Mouse (Mus musculus): ENCODE results near the gene Megf11. TPM values are rescaled to one million over a fixed set of nuclear protein-coding genes. Genes with fewer than 3 reads are reported as not detected.
"Not testable (repeated sequence)": the region's sequence is repeated elsewhere in the genome, so short reads cannot be mapped to it uniquely, and the experiment has no call there.

The Megf11 gene
- total RNA-seq, 2 experiments from 2014 or later, result 0.27 to 0.31 TPM

DNA sequence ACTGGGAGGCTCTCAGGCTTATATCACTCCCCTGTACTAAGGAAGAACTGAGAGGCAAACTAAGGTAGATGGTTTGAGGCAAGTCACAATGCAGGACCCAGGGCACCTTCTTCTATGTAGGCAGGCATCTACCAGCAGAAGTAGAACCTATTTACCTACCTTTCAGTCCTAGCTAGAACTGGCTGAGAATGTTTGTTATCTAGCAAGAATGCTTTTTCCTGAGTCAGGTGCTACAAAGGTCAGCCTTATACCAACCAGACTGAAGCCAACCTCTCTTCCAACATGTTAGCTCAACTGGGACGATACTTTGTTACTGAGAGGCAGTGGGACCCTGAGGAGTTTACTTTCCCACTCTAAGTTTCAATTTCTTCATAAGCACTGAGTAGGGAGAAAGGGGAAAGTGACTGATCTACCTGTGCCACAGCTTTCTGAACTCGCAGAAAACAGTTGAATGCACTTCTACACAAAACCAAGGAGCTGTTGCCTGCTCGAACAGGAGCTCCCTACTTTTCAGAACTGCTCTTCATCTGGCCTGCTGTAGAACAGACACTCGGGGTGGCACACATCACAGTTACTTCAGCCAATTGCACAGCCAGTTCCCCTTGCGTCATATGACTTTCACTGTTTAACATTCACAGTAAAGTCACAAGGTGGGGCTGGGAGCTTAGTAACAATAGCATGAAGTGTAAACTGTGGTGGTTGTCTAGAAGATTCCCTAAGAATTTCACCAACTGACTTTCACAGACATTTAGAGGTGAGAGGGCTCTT lies 318.8 kb downstream of the Megf11 start:
- no peak for DNase-seq
- intact Hi-C loops (cut with DNase I; ENCODE audit: low total_unique reads), result no loop called here

- intact Hi-C loops (cut with DNase I; ENCODE audit: low total_unique reads), result not testable (repeated sequence)
Measured at GRCm38 (mm10) chr9:64710291-64710690, 324.9 kb downstream of the Megf11 start.

DNA sequence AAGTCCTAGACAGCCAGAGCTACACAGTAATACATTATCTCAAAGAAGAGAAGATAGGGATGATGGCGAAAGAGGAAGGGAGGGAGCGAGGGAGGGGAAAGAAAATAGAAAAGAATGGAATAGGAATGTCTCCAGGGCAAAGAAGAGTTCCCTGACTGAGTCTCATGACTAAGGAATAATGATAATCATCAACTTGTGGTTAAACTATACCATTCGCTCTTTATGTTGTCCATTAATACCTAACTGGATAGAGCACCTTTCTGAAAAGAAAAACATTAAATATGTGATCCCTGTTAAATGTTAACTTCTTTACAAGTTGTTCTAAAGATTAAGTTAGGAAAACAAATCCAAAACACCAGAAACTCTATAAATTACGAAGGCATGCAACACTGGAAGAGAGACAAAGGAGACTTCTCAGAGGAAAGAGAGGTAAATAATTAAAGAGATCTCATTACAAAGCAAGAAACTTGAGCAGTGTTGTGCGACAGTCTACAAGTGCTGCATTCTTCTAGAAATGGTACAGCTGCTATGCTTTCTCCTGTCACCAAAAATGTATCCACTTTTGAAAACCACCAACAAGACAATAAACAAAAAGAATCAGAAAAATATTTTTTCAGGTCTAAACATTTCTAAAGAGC lies 334.2 kb downstream of the Megf11 start:
- intact Hi-C loops (cut with DNase I; ENCODE audit: low total_unique reads), result no loop called here
- no peak for DNase-seq

More at GRCm38 (mm10) chr9:64710291-64710690, 324.9 kb downstream of the Megf11 start:
- DNase-seq, result not testable (repeated sequence)

DNA sequence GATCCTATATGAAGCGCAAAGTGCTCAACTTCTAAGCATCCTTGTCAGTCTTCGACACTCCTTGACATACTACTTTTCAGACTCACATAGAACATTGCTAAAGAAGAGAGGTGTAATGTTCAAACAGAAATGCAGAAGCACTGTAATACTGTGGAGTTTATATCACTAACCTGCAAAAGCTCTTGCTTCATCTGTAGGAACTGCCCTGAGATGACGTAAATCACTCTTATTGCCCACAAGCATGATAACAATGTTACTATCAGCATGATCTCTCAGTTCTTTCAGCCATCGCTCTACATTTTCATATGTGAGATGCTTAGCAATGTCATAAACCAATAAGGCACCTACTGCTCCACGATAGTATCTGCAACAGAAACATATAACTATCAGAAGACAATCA lies 341.0 kb downstream of the Megf11 start:
- intact Hi-C loops (cut with DNase I; ENCODE audit: low total_unique reads), result no loop called here
- no peak for DNase-seq

DNA sequence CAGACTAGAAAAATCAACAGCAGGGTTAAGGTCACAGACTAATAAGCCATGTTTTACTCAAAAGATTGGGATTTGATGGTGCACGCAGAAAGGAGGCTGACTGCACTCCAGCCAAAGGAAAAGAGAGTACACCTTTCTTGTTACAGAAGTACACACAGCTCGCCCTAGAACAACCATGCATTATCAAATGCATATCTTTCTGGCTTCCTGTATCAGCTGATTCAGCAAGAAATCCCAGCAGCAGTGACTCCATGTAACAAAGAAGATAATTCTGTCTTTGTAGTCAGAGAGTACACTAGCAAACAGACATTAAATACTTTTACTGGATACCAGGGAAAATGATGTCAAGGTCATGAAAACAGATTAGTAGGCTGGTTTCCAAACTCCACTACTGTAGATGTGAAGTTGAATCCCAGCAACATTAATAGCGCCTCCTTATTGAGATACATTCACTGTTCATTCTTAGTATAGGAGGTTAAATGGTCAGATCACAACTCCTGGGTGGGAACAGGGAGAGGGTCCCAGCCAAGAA lies 345.7 kb downstream of the Megf11 start:
- intact Hi-C loops (cut with DNase I; ENCODE audit: low total_unique reads), result no loop called here
- DNase-seq, result no peak

DNA sequence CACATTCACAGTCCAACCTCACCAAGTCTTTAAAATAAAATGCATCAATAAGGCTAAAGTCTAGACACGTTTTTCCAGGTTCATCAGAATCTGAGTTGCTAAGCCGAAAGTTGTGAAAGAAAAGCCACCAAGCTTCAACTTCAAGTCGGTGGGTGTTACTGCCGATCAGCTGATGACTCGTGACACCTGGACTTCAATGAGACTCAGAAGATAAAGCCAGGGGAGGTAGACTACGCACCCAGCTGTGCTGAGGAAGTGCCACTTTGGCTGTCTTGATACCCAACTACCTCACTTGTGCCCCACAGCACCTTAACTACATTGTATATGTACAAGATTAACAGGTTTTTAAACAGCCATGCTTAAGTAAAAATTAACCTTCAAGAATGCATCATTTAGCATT lies 348.7 kb downstream of the Megf11 start:
- intact Hi-C loops (cut with DNase I; ENCODE audit: low total_unique reads), result no loop called here
- DNase-seq, result no peak

- intact Hi-C loops (cut with DNase I; ENCODE audit: low total_unique reads); DNase-seq: not testable (repeated sequence)
Measured at GRCm38 (mm10) chr9:64734992-64735391, 349.6 kb downstream of the Megf11 start.

- DNase-seq, result no peak
- intact Hi-C loops (cut with DNase I; ENCODE audit: low total_unique reads), result no loop called here
Measured at GRCm38 (mm10) chr9:64736076-64736638, 350.7 kb downstream of the Megf11 start.

GRCm38 (mm10) chr9:64736639-64737405 lies 351.4 kb downstream of the Megf11 start:
- intact Hi-C loops (cut with DNase I; ENCODE audit: low total_unique reads), result no loop called here
- peak; percentile 47 for DNase-seq

DNA sequence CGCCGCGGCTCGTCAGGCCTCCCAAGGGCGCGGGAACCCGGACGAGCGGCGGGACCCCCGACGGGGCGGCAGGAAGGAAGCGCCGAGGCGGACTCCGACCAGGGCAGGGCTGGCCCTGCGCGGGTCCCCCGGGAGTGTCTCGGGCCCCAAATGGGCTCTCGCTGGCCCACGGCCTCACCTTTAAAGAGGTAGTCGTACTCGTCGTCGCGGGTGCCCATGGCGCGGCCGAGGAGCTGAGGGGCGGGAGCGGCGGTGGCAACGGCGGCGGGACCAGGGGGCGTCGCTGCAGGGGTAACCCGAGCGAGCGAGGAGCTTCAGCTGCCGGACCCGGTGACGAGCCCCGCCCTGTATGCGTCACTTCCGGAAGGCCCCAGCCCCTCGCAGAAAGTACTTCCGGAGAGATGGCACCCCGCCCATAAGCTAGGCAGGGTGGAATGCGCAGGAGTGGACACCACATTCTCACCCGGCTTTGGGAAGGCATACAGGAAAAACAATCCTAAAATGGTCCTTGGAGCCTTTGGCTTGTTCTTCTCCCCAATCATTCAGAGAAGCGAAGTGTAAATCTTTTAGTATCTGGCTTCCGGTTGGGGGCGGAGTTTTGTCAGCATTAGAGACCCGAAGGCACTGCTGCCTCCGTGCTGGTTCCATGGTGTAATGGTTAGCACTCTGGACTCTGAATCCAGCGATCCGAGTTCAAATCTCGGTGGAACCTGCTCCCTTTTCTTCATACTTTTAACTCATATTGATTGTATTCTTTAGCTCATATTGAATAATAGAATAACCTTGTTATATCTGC lies 352.2 kb downstream of the Megf11 start, which contains the start of gene Rab11a:
TSS of gene Rab11a (minus strand) at position 353 of the 796 bp plus-strand sequence.
- DNase-seq, result peak; percentile 97
- intact Hi-C loops (cut with DNase I; ENCODE audit: low total_unique reads), result no loop called here

DNA sequence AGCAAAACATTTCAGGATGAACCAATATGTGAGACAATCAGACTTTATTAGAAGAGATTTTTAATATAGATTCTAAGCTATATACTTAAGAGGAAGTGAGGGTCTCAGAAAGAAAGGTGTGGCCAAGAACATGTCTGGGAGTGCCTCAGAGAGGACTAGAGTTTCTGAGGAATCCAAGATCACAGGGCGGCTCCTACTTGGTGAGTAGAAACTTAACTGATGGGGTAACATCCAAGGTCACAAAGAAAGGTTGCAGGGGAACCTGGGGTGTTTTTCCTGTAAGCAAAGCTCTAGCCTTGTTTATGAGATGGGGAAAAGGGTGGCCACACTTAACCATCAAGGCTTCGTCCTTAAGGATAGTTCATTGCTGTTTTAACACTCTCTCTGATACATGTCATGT lies 353.6 kb downstream of the Megf11 start:
- intact Hi-C loops (cut with DNase I; ENCODE audit: low total_unique reads), result no loop called here
- no peak for DNase-seq

GRCm38 (mm10) chr9:64742453-64742852 lies 357.0 kb downstream of the Megf11 start:
- intact Hi-C loops (cut with DNase I; ENCODE audit: low total_unique reads), result no loop called here
- no peak for DNase-seq

GRCm38 (mm10) chr9:64747735-64748134 lies 362.3 kb downstream of the Megf11 start:
- intact Hi-C loops (cut with DNase I; ENCODE audit: low total_unique reads), result no loop called here
- no peak for DNase-seq

- no peak for DNase-seq
- intact Hi-C loops (cut with DNase I; ENCODE audit: low total_unique reads), result no loop called here
Measured at GRCm38 (mm10) chr9:64749314-64749713, 363.9 kb downstream of the Megf11 start.

DNA sequence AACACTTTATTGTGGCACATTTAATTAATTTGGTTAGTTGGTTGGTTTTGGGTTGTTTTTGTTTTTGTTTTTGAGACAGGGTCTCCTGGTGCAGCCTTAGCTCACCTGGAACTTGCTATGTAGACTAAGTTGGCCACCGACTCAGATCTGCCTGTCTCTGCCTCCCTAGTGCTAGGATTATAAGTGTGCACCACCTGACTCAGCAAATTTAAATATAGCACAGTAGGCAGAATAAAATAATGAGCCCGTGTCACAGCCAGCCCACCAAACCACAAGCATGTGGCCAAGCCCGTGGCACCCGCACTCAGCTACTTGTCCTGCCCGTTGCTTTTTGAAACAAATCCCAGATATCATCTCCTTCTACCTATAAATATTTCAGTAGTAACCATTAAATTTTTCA lies 367.1 kb downstream of the Megf11 start:
- DNase-seq, result no peak
- intact Hi-C loops (cut with DNase I; ENCODE audit: low total_unique reads), result no loop called here

DNA sequence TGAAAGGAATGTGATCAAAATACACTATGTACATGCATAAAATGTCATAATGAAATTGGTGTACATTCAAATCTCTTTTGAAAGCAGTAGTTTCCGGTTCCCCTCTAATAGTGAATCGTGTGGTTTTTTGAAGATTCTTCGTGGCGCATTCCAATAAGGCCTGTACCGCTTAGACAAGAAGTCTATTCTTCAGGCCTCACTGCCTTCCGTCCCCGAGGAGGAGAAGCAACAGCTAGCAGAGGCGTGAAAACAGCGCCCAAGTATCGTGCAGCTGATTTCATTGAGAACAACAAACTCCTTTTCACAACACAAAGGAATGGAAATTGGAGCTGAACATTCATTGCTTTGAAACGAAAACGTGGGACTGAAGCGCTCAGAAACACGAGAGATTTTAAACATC lies 372.6 kb downstream of the Megf11 start:
- DNase-seq, result no peak
- intact Hi-C loops (cut with DNase I; ENCODE audit: low total_unique reads), result no loop called here

Data from gastrocnemius, postnatal 14 days (tissue).